Mouse (Mus musculus) olfactory bulb, adult 2 months (tissue): ENCODE measurements around the gene Kit.

ENCODE experiments used
- CTCF ChIP-seq: fragments of 200-500 bp; IDR thresholded peaks from 2 replicates; pipeline ENCODE4 v1.5.1; 2012; ENCODE audit warnings: low read depth, mild to moderate bottlenecking, low read length, moderate library complexity; ENCODE audit not compliant: insufficient read depth
- POLR2A ChIP-seq: fragments of 200-500 bp; IDR thresholded peaks from 2 replicates; pipeline ENCODE4 v1.6.1; 2012; ENCODE audit warnings: mild to moderate bottlenecking, low read depth, low read length, moderate library complexity; ENCODE audit not compliant: insufficient read depth

- TF ChIP-seq CTCF = no peak
- no peak for TF ChIP-seq POLR2A
Observed at GRCm38 (mm10) chr5:75612380-75612779, 37.7 kb downstream of the Kit start.
